Mouse (Mus musculus) urinary bladder, postnatal 10 days (tissue): Measurements from ENCODE around the gene Usp43.

Experiments
- DNase-seq: peaks from one replicate; pipeline ENCODE4 v3.0.0; 2022; ENCODE audit warnings: low spot score

Gene Usp43

DNA sequence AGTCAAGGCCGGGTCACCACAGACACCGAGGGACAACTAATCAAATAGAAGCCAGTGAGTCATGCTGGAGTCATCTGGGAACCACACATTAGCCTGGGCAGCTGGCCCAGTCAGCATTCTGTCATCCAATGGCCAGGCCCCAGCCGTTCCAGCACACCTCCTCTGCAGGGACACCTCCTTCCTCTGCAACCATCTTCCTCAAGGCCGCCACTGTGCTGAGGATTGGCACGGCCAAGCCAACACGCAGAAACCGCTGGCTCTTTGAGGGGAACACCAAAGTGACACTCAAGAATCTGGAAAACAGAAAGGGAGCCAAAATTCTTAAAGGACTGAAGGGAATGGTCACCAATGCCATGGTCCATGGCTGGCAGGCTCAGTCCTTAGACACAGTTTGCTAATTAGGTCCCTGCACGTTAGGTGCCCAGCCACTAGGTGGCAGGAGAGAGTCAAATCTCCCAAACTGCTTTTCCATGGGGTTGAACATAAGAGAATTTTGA, 24.8 kb downstream of the Usp43 start:
- no peak for DNase-seq

DNA sequence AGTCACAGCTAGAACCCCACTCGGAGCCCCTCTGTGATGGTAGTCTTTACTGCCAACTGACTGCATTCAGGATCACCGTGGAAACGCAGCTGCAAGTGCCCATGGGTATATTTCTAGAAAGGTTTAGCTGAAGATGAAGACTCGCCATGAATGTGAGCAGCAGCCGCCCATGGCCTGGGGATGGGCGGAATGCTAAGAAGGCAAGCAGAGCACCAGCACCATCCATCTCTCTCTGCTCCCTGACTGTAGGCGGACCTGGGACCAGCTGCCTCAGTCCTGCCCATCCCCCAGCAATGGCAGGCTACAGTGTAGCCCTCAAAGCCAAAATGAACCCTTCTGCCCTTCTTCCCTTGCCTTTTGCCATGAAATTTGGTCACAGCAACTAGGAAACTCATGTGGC, 26.3 kb downstream of the Usp43 start:
- DNase-seq: no peak

DNA sequence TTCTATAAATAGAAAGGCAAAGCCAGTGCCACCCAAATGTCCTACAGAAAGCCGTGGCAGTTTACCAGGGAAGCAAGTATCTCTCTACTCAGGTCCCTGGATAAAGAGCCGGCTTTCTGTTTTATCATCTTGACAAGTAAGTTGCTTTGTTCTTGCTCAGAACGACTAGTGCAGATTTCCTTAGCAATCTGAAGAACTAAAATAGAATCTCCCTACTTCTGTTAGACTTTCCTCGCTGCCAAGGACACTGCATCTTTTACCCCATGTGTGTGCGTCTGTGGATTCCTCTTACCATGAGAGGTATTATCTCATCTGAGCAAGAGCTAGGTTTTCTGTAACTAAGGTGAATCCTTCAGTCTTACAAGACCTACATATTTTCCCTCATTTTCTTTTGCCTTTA, 33.4 kb downstream of the Usp43 start:
- no peak for DNase-seq

DNA sequence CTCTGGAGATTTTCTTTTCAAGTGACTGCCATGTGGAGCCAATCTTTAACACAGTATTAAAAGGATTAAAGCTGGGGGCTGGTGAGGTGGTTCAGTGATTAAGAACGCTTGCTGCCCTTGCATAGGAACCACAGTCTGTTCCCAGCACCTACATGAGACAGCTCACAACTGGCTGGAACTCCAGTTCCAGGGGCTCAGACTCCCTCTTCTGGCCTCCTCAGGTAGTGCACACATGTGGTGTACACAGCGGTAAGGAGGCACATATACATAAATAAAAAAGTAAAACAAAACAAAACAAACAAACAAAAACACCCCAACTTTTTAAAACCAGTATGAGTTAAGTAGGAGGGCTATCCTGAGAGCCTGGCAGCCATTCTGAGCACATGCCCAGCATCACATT, 36.0 kb downstream of the Usp43 start:
- no peak for DNase-seq

DNA sequence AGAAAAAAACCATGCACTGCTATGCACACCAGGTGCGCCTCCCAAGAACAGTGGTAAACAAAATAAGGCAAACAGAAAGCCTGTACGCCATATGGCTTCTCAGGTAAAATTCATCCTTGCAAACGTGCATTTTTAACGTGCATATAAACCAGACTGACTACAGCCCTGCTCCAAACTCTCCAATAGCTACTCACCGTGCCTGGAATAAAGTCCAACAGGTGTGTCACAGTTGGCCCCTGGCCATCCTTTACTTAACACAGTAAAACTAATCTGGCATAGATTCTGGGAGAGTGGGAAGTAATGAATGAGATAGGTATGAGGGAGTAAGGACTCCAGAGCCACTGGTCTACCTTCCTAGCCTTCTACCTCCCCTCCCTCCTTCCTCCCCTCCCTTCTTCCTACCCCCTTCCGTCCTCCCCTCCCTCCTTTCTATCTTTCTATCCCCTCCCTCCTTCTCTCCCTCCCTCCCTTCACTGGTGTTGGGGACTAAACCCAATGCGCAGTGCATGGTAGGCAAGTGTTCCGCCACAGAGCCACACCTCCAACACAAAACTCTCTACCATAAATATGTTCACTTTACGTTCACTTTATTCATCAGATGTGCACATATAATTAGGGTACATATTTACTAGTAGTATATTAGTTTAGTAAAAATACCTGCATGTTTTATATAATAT, 56.3 kb downstream of the Usp43 start:
- DNase-seq: no peak

DNA sequence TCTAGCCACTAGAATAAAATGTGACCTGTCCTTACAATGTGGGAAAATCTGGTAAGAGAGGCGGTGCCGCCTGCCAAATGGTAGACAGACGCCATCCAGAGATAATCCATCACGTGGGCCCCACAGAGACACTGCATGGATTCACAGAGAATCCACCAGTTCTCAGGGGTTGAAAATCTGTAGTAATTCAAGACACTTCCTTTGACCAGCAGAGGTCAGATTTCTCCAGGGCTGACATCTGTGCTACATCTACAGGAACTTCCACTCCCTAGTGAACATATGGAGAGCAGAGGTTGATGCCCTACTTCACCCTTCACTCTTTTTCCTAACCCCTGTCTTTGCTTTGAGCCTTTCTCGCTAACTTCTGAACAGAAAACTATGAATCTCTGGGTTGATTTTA, 56.9 kb downstream of the Usp43 start:
- no peak for DNase-seq

DNA sequence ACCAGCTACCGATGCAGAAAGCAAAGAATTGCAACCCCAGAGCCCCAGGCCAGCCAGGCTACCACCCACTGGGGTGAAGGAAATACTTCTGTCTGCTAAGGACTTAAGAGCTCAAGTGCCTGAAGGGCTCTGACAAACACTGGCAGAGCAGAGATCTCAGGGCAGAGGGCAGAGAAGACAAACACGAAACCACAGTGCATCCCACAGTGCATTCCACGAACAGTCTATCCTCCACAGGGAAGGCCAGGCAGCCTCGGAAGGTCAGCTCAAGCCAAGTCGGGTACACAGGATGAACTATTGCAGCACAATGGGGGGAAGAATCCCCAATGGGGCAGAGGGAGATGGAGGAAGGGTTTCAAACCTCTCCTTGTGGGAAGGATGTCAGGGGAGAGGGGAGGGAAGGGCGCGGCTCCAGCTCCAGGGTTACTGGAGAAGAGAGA, 60.5 kb downstream of the Usp43 start:
- DNase-seq: no peak

DNA sequence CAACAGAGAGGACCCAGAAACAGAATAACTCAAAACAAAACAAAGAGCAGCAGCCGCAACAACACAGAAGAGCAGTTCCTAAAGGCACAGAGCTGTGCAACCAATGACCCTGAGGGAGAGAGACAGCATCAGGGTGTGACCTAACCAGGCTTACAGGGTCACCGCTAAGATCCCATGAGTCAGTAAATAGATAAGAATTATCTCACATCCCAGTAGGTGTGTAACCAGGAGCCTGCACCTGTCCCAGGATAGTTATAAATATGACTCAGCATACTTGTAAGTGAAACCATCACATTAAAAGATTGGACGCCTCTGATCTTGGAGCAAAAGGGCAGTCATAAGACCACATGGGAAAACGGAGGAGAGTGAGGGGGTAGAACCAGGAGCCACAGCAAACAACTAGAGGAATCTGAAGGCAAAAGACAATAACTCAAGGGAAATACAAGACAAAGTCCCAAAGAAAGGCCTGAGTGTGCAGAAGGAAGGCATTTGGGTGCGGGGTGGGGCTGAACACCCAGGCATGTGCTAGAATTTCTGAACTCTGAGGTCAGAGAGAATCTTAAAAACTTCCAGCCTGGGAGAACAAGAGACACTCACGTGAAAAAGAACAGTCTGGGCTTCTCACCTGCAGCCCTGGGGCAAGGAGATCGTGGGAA, 61.1 kb downstream of the Usp43 start:
- DNase-seq: no peak

DNA sequence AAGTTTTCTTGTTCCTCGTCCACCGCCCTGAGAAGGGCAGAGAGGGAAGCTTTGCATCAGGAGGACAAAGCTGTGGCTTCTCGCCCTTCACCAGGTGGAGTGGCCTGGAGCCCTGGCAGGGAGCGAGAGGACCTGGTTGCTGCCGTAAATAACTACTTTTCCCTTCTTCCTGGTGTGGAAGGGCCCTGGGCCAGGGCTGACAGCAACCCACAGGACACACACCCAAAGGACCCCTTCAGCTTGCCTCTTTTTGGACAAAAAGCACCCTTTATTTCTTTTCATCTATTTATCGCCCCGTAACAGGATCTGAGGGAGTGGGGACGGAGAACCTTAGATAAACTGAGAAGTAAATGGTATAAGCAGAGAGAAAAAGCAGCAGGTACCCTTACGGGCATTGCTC, 63.4 kb downstream of the Usp43 start:
- no peak for DNase-seq

DNA sequence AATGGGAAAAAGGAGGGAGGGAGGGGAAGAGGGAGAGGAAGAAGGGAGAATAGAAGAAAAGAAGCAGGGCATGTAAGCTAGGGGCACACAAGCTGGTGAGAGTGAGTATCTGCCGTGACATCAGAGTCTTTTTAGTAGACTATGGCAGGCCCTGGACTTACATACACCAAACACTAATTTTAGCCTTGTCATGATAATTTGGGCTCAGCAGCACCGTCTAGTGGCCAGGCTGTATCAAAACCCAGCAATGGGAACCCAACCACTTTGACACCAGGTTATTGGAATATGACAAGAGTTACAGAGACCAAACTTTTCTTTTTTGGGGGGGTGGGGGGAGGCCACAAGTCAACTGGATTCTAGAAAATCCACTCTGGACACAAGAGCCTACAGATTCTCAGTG, 66.9 kb downstream of the Usp43 start:
- no peak for DNase-seq

DNA sequence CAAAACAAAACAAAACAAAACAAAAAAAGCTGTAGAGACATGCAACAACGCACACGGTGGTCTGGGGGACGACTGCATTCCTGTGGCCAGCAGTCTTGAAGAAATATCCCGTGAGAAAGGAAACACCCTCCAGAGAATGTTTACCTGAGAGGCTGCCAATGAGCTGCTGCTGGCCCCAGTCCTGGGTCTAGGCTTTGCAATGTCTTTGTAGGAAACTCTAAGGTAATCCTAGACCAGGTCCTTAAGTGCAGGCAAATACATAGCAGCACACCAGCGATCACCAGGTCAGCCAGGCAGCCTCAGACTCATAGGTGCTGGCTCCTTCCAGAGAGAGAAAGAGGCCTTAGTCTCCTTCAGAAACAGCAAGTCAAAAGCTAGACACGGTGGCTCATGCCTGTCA, 68.0 kb downstream of the Usp43 start:
- no peak for DNase-seq

DNA sequence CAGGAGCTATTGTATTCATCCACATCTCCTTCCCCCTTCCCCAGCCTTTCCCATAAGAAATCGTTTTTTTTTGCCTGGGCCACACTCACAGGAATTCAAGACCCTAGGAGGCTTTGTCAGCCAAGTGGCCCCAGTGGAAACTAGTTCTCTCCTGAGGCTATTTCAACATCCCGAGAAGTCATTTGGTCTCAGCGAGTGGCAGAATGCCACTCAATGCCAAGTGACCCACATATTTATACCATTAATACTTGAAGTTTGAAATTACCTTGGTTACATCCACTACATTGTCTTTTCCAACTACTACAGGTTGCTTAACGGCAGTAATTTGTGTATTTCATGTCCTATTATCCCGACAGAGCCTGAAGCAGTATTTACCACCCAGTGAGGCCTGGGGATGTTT, 70.2 kb downstream of the Usp43 start:
- DNase-seq: no peak

DNA sequence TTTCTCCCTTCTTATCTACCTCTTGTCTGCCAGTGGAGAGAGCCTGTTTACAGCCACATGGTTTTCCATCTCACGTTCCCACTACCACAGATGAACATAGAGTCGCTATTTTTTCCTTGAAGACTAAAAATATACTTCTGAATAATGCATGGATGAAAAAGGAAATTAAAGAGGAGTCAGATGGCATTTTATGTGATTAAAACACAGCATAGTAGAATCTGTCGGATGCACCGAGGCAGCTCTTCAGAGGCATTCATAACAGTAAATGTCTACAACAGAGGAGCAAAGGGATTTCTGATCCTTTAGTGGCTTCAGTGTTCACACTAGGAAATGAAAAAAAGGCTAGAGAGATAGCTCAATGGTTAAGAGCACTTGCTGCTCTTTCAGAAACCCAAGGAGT, 76.8 kb downstream of the Usp43 start:
- no peak for DNase-seq

DNA sequence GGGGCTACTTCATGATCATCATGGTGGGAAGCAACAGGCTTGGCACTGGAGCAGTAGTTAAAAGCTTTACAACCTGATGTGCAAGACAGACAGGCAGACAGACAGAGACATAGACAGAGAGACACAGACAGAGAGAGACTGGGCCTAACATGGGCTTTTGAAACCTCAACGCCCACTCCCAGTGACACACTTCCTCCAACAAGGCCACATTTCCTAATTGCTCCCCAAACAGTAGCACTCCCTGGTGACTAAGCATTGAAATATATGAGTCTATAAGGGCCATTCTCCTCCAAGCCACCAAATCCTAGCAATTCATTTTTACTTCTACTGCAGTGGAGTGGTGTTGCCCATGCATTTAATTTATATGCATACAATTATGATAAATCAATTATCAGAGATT, 82.1 kb downstream of the Usp43 start:
- DNase-seq: no peak

DNA sequence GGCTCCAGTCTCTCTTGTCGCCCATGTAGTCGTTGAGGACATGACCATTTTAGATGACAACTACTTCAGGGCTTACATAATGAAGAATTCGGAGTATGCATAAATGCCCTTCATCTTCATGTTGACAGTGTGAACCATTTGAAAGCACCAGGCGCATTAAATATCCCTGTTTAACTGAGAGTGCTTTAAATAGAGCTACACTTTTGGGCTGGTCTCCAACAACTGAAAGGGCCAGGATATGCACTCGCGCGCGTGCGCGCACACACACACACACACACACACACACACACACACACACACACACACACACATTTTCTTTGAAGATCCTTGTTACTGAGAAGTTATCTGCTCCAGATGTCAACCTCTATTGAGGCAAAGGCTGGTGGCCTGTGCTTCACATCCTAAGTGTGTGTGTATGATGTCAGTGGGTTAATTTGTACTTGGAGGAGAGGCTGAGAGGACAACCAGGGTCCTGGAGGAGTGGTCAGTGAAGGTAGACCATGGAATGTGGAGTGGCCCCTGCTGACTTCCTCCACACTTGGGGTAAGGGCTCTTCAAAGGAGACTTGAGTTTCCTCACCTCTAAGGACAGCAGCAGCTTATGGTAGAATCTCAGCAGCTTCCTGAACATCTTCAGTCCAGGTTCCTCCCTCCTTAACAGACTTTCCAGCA, 86.4 kb downstream of the Usp43 start:
- no peak for DNase-seq

DNA sequence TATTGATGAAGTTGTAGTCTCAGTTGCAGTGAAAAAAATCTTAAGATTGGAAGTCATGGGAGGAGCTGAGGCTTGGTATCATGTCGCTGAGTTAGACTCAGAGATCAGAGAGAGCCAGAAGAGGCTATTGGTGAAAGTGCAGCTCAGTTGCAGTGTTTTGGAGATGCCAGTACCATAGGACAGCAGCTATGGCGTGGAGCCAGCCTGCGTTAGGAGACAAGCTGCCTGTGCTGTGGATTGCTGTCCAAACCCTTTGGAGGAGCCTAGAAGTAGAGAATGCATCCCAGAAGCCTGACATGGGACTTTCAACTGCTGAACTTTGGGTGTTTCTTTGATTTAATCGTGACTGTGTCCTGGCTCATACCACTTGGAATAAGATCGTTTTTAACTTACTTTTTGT, 90.1 kb downstream of the Usp43 start:
- DNase-seq: no peak

DNA sequence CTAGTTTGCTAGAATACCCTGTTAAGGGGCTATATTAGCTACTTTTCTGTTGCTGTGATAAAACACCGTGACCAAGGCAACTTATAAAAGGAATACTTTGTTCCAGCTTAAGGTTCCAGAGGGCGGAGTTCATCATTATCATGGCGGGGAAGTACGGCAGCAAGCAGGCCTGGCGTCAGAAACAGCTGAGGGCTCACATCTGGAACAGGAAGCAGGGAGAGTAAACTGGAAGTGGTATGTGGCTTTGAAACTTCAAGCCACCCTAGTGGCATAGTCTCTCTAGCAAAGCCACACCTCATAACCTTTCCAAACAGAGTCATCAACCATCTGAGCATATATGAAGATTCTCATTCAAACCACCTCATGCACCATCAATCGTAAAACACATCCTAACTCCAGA, 92.4 kb downstream of the Usp43 start:
- DNase-seq: no peak

DNA sequence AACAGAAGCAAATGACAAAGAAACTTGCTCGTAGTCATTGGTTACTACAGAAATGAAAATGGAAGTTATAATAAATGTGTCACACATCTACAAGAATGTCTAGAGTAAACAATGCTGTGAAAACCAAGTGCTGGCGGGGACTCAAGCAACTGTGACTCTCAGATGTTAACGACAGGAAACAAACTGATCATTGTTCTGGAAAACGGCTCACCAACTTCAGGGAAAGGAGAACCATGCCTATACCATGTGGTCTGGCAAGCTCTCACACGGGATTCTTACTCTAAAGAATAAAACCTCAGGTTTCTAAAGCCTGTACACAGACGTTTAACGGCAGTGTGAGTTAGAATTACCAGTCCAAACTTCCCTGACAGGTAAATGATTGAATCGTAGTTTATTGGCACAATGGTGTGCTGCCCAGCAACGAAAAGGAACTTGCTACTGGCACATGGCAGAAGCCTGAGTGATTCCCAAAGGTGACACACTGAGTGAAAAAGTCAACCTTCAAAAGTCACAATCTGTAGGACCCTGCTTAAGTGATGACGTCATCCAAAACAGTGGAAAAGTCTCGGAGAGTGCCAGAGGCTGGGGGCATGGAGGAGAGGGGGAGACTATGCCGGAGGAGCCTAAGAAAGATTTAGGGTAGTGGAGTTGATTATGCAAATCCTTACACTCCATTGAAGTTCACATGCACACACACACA, 93.4 kb downstream of the Usp43 start:
- DNase-seq: no peak

DNA sequence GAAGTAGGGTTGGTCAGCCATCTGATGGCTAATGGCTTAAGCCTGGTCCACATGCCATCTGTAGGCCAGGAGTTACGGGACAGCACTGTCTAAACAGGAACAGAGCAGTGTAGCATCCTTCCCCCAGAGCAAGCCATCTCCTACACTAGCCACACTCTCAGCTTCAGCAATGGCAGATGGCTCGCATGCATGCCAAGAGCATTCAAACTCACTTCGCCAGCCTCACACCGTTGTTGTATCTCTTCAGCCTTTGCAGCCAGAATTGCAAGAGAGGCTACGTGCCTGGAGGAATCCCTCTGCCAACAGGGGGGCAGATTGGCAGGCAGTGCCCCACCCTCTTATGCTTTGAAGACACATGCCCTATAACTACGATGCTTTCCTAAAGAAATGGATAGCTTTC, 100.4 kb downstream of the Usp43 start:
- no peak for DNase-seq

DNA sequence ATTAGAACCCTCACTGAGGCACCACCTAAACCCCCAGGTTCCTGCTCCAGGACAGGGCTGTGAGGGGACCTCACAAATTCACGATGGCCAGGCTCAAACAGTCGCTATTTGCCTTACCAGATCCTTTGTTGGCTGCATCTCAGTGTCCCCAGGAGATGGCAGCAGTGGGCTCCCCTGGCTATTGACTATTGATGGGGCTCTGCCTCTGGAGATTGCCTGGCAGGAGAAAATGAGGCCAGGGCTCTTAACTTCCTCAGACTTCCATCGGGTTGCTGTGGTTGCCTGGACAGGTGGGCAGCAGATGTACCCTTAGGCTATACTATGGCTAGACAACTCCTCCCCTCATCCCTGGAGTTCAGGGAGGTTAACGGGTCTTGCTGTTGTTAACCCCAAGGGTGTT, 101.7 kb downstream of the Usp43 start:
- no peak for DNase-seq

DNA sequence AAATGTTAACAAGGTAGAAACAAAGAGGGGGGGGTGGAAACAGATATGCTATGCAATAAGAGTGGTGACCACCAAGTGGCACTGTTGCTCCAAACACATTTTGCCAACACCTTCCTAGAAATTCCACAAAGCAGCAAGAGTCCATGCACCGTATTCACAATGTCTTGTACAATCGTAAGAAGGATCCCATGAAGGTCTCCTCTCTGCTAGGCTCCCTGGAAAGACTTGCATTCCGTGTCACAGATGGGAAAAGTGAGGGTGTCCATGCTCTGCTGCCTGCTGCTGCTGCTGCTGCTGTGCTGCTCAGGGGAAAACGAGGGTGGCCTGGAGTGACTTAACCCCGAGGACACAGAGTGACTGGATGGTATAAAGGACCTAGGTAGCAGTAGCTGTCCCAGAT, 102.3 kb downstream of the Usp43 start:
- DNase-seq: no peak

DNA sequence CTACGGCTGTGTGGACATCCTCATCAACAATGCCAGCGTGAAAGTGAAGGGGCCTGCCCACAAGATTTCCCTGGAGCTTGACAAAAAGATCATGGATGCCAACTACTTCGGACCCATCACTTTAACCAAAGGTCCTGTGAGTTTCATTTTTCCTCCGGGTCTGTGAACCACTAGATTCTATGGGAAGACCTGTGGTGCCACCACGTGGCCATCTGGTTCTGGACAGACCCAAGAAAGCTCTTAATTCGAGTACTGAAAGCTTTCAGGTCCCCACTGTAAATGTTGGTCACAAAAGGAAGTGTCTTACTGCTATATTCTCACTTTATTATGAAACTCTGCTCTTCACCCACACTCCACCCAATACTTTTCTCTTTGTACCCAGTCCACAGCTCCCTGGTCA, 110.4 kb downstream of the Usp43 start:
- DNase-seq: no peak

DNA sequence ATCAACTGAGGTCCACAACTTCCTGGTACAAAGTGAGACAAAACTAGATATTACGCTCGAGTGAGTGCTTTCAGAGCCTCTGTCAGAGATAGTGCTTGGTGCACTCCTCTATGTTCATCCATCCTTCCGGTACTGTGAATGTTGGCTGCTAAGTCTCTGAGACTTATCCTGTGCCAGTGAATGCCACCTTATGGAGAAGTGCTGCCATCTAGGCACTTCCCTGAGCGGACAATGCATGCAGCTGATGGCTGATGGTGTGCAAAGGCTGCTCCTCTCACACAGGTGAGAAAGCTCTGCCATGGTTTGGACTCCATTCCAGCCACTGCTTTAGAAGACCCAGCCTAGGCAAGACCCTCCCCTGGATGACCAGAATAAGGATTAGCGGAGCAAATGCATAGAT, 113.9 kb downstream of the Usp43 start:
- DNase-seq: no peak
